Mouse (Mus musculus): ENCODE measurements at regions not wholly inside any gene's neighbourhood (a gene's known extent, or its start where the extent isn't known, plus 50 kb on each side); places are given as distances from the start of the nearest gene placed in this dataset.
"Not testable (repeated sequence)": the region's sequence is repeated elsewhere in the genome, so short reads cannot be mapped to it uniquely, and the experiment has no call there.

- no peak for DNase-seq (ENCODE audit: low spot score in 2 of 2)
Measured at GRCm38 (mm10) chr10:96372616-96373346, 236.4 kb downstream of the Gm5426 start.

GRCm38 (mm10) chr10:96373481-96373880, 237.1 kb downstream of the Gm5426 start:
- no peak for DNase-seq (ENCODE audit: low spot score in 2 of 2)

- no peak for DNase-seq (ENCODE audit: low spot score in 2 of 2)
Measured at GRCm38 (mm10) chr10:96374293-96375069, 238.1 kb downstream of the Gm5426 start.

GRCm38 (mm10) chr10:96375070-96375447, 238.7 kb downstream of the Gm5426 start:
- DNase-seq (ENCODE audit: low spot score in 2 of 2), result no peak

- no peak for DNase-seq (ENCODE audit: low spot score in 2 of 2)
Measured at GRCm38 (mm10) chr10:96377549-96377948, 239.3 kb upstream of the Btg1 start.

- no peak for DNase-seq (ENCODE audit: low spot score in 2 of 2)
Measured at GRCm38 (mm10) chr10:96379016-96379771, 237.6 kb upstream of the Btg1 start.

- no peak for DNase-seq (ENCODE audit: low spot score in 2 of 2)
Measured at GRCm38 (mm10) chr10:96381664-96382063, 235.1 kb upstream of the Btg1 start.

- no peak for DNase-seq (ENCODE audit: low spot score in 2 of 2)
Measured at GRCm38 (mm10) chr10:96391748-96392147, 225.1 kb upstream of the Btg1 start.

- DNase-seq (ENCODE audit: low spot score in 2 of 2), result no peak
Measured at GRCm38 (mm10) chr10:96392836-96393235, 224.0 kb upstream of the Btg1 start.

GRCm38 (mm10) chr10:96394210-96394609, 222.6 kb upstream of the Btg1 start:
- DNase-seq (ENCODE audit: low spot score in 2 of 2), result no peak

GRCm38 (mm10) chr10:96395017-96395416, 221.8 kb upstream of the Btg1 start:
- no peak for DNase-seq (ENCODE audit: low spot score in 2 of 2)

- DNase-seq (ENCODE audit: low spot score in 2 of 2), result no peak
Measured at GRCm38 (mm10) chr10:96397931-96398561, 218.8 kb upstream of the Btg1 start.

- DNase-seq (ENCODE audit: low spot score in 2 of 2), result no peak
Measured at GRCm38 (mm10) chr10:96398562-96399288, 218.1 kb upstream of the Btg1 start.

GRCm38 (mm10) chr10:96399636-96400400, 217.0 kb upstream of the Btg1 start:
- no peak for DNase-seq (ENCODE audit: low spot score in 2 of 2)

- no peak for DNase-seq (ENCODE audit: low spot score in 2 of 2)
Measured at GRCm38 (mm10) chr10:96400793-96401192, 216.0 kb upstream of the Btg1 start.

- no peak for DNase-seq (ENCODE audit: low spot score in 2 of 2)
Measured at GRCm38 (mm10) chr10:96406306-96406705, 210.5 kb upstream of the Btg1 start.

GRCm38 (mm10) chr10:96407846-96408245, 209.0 kb upstream of the Btg1 start:
- DNase-seq (ENCODE audit: low spot score in 2 of 2), result no peak

- no peak for DNase-seq (ENCODE audit: low spot score in 2 of 2)
Measured at GRCm38 (mm10) chr10:96408250-96408649, 208.6 kb upstream of the Btg1 start.

GRCm38 (mm10) chr10:96410028-96410427, 206.8 kb upstream of the Btg1 start:
- no peak for DNase-seq (ENCODE audit: low spot score in 2 of 2)

GRCm38 (mm10) chr10:96414807-96415206, 202.0 kb upstream of the Btg1 start:
- DNase-seq (ENCODE audit: low spot score in 2 of 2), result no peak

GRCm38 (mm10) chr10:96421506-96421905, 195.3 kb upstream of the Btg1 start:
- DNase-seq (ENCODE audit: low spot score in 2 of 2), result not testable (repeated sequence)

All from frontal cortex, postnatal 14 days (tissue).